Mouse (Mus musculus) cerebellum, postnatal 36 days (tissue): ENCODE results near the gene Hamp2.
"Not testable (repeated sequence)": the region's sequence is repeated elsewhere in the genome, so short reads cannot be mapped to it uniquely, and the experiment has no call there.

Source experiments
- DNase-seq, 2 experiments: peaks; one replicate each; pipeline ENCODE4 v3.0.0; 2021 to 2022; ENCODE audit warnings: mixed read lengths in 2 of 2

Gene Hamp2

DNA sequence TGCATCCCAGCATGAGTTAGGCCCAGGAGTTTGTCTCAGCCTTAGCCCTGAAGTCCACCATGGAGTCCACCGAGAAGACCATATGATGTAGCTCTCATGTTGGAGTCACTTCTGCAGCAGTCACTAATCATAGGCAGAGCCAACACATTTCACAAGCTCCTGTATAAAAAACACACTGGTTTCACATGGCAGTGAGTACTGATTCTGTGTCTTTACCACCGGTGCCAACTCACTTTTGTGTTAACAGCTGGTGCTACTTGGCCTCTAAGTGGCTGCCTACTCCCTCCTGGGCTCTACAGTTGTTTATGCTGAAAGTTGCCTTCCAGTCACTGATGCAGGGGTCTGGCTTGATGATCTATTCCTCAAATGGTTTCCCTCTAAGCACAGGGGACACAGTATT is at the start of gene Hamp2:
Hamp2 (minus strand) TSS at position 101 of the 400 bp plus-strand sequence.
- DNase-seq: not testable (repeated sequence)

GRCm38 (mm10) chr7:30973501-30974289 is 49.2 kb upstream of the Hamp2 start, which contains the start of gene Fam187b:
Gene Fam187b (plus strand): TSS chr7:30973790.
- peak; percentile 83 to 85 for DNase-seq

DNA sequence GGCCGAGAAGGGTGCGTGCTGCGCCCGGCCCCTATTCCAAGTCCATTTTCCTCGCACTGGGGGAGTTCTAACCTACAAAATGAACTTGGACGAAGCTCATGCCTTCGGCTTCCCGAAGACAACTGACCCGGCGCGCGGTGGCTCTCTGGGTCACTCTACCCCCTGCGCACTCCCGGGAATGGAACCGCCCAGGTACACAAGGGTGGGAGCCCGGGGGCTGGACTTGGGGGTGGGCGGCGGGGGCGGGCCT is 48.7 kb upstream of the Hamp2 start, which contains the start of gene Lsr:
Lsr (minus strand) TSS at position 214 of the 250 bp plus-strand sequence.
- DNase-seq: no peak

- DNase-seq: no peak
Measured at GRCm38 (mm10) chr7:30972426-30973250, 48.2 kb upstream of the Hamp2 start.

DNA sequence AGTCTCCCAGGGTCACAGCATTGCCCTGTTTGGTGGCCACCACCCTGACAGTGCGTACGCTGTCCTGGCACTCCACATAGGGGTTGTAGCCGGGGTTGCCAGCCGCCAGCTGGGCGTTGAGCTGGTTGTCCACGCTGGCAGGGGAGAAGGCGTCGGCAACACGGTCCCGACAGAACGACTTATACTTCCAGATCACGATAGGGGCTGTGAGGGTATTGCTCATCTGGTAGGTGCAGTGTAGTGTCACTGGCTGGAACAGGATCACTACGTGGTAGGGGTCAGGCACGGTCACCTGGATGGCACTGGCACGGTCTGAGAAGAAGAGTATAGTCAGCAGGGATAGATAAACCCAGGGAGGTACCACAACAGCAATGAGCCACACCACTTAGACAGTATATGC is 47.4 kb upstream of the Hamp2 start:
- DNase-seq: no peak

DNA sequence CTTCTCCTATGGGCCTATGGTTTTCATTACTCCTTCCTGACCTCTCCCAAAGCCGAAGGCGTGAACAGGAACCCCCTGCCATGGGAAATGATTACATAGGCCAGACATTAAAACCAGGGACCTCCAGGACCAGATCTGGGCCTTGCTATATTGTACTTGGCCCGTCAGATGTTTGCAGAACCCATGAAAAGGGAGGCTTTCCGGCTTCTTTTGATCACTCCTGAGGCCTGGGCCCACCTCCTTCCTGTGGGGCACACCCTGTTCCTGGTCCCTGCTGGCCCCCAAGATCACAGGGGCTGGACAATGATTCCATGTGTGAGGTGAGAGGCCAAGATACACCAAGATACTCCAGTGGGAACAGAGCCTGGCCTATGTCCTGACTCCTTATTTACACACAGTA is 44.7 kb upstream of the Hamp2 start:
- no peak for DNase-seq

- no peak for DNase-seq
Measured at GRCm38 (mm10) chr7:30968611-30969010, 44.1 kb upstream of the Hamp2 start.

- DNase-seq: no peak
Measured at GRCm38 (mm10) chr7:30966657-30967056, 42.2 kb upstream of the Hamp2 start.

GRCm38 (mm10) chr7:30965677-30966076 is 41.2 kb upstream of the Hamp2 start:
- no peak for DNase-seq

DNA sequence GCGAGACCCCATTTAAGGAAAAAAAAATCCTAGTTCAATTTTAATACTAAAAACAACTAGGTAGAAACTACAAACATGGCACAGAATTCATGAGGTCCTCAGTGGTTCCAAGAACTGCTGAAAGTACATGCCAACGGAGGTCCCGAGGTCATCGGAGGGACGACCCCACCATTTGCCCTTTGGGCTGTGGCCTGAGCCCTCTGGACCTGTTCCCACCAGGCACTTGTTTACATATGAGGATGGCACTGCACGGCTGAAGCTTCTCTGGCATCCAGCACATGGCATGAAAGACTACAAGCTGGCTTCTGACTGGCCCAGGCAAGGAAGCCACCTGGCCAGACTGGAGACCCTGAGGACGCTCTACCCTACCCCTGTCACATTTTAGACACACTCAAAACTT is 39.9 kb upstream of the Hamp2 start:
- DNase-seq: no peak

DNA sequence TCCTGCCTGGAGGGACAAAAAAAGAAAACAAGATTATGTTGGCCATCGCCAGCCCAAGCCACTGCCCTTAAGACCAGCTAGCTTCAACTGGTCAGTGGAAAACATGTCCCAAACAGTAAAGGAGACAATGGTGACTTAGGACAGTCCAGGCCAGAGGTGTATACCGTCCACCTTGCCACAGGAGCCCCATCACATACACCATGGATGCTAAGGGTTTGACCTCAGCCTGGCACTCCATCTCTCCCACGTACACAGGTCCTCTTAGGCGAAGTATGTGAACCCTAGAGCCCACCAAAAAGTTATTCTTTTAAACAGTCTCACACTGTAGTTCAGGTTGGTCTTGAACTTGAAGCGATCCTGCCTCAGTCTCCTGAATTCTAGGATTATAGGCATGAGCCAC is 38.4 kb upstream of the Hamp2 start:
- no peak for DNase-seq

GRCm38 (mm10) chr7:30959786-30960349 is 35.4 kb upstream of the Hamp2 start:
- no peak for DNase-seq

DNA sequence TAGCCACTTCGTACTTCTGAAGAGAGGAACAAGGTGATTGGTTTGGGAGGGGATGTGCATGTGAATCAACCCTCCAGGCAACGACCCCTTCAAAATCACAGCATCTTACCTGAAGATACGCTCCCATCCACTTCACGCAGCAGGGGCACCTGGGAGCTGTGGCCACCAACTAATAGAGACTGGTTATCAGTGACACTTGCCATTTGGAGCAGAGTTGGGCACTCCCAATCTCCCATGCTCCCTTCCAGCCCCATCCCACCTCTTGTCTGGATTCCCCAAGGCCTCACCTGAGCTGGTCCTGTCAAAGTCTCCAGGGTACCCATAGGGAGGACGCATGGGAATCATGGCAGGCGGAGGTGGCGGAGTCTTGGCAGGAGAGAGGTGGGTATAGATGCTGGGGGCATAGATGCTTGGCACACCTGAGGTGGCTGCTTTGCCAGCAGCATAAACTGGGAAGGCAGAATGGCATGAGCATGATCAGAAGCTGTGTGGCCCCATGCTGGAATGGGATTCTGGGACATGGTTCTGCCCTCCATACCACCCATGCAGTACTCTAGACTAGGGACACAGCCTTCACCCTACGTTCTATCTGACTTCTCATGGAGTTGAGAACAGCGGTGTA is 34.5 kb upstream of the Hamp2 start:
- no peak for DNase-seq

DNA sequence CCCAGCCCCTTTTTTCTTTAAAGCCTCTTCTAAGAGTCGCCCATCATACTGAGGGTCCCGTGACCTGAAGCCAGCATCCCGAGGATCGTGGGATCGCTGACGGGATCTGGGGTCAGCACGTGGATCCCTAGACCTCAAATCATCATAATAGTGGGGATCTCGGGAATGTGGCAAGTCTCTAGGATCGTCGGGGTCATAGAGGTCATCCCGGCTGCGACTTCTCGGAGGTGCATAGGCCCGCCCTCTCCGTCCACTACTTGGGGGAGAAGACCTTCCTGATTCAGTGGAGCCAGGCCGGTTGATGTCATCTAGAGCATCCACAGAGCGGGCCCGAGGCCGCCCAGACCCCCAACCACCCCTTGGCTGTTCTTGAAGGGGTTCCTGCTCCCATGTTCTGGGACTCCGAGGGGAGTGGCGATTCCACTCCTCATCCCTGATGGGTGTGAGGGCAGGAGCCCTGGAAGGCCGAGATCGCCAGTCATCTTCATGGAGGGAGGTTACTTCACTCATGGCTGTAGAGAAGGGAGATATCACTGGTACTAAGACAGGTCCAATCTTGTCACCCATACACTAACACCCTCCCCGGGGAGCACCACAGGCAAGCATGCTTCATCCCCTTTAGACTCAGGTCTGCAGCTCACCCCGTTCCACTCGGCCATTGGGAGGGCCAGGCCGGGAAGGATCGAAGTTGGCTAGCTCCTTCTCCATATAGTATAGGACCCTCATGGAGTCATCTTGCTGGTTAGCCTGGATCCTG is 33.8 kb upstream of the Hamp2 start:
- DNase-seq: peak in 1 of 2 experiments; percentile 22

GRCm38 (mm10) chr7:30957367-30957783 is 32.9 kb upstream of the Hamp2 start:
- DNase-seq: peak; percentile 90 to 92

DNA sequence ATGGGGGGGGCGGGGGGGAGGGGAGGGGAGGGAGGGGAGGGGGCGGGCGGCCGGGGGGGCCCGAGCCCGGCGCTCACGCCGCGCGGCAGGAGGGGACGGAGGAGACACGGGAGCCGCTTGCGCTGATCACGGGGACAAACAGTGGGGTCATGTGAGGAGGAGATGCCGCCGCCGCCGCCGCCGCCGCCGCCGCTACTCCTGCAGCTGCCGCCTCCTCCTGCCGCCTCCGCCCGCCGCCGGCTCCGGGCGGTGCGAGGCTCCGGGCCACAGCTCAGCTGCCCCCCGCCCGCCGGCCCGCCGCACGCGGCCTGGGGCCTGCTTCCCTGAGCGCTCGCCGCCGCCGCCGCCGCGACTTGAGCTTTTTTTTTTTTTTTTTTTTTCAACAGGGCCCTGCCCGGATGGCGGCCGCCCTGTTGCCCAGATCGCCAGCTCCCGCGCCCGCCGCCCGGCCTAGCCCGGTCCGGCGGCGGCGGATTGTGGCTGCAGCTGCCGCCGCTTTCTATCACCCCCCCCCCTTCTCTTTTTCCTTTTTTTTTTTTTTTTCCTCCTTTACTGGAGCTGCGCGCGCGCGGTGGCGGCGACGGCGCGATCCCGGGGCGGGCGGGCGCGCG is 32.4 kb upstream of the Hamp2 start, which contains the start of gene Usf2:
Usf2 (minus strand) TSS at position 48 of the 611 bp plus-strand sequence.
- peak; percentile 75 to 84 for DNase-seq

DNA sequence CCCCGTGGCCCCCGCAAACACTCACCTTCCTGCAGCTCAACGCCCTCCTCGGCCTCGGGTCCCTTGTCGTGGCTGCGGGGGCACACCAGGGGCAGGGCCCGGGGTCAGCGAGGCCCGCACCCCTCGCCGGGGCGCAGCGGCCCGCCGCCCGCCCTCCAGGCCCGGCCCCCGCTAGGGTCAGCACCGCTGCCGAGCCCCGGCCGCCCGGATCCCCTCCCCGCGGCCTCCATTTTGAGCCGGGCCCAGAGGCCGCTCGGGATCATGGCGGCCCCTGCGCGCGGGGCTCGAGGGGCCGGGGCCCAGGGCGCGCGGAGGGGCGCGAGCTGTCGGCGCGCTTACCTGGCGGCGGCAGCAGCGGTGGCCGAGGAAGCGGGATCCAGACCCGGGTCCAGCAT is 31.9 kb upstream of the Hamp2 start:
- DNase-seq: peak in 1 of 2 experiments; percentile 52

DNA sequence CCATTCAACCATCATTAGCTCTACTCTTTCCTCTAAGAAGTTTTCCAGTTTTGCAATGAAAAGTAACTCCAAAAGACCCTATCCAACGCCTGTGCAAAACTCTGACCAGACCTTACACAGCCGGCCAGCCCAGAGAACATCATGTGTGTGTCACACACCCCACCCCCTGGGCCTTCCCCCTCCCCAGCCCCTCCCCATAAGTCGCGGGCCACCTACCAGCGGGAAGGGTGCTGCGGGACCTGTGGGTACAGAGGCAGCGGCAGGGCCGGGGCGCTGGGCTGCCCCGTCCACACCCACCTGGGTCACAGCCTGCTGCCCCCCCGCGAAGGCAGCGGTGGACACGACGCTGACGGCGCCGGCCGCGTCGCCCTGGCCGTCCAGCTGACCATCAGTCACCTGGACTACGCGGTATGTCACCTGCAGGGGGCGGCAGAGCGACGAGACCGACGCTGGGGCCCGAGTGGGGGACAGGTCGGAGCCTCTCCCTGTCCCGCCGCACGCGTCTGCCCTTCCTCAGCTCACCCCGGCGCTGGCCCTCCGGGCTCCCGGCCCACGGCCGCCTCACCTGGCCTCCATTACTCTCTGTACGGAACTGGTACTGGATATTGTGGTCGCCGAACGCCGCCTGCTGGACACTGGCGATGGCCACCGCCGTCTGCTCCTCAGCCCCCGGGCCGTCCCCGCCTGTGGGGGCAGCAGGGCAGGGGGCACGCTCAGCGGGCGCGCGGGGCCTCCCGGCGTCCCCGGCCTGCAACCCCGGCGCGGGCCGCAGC is 31.3 kb upstream of the Hamp2 start:
- peak; percentile 91 to 95 for DNase-seq

DNA sequence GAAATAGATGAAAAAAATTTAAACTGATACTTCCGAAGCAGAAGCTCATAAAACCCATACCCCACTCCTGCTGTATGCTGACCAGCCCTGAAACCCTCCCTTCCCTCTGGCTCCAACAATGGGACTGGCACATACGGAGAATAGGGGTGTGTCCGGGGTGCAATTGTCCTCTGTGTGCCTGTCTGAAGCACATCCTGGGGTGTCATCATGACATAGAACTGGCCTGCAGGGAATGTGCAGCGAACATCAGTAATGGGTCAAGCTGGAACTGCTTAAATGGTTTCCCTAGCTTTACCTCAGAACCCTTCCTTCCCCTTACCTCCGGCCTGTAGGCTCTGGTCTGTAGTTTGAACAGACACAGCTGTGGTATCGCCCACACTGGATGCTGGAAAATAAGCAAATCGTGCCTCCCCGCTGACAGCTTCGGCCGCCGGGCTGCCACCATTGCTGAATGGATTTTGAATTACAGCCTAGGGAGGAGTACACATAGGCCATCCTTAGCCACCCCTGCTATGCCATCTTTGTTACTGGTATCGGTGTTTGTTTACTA is 30.6 kb upstream of the Hamp2 start:
- DNase-seq: no peak

DNA sequence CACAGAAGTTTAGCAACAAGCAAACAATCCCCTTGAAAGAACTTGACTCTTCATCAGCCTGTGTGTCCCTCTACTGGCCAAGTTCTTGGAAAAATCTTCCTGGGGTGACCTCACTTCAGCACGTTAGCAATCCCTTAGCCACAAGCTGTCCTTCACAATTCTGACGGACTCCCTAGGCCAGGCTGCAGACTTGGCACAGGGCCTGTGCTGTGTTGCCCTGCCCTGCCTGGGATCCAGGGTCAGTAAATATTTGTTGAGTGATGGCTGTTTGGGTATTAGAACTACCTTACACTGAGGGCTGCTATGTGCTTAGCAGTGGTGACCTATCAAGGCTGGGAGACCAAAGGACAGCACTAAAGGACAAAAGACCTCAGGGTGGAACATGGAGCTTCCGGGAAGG is 29.6 kb upstream of the Hamp2 start:
- no peak for DNase-seq

DNA sequence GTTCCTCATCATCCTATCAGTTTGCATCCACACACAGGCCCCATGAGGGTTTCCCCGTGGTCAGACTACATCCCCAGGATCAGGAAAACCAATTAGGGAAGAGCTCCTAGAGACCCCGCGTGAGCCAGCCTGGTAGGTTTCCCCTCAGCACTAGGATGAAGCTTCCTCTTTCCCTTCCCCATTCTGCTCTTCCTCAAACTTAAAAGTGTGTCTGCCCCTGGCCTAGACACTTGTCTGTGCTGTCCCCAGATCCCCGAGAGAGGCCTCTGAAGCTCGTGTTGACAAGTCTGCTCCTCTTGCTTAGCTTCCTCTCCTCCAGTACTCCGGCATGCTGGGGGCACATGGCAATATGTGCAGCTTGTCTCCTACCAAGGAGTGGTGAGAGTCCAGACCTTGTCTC is 29.0 kb upstream of the Hamp2 start:
- no peak for DNase-seq
